Mouse (Mus musculus) heart, embryonic 13.5 days (tissue): ENCODE results near the gene Ttc17. TPM values are rescaled to one million over a fixed set of nuclear protein-coding genes. Genes with fewer than 3 reads are reported as not detected.

ENCODE experiments used
- ATAC-seq: fragments of 200-750 bp; cut with Nextera tagmentation; 2 replicates; pipeline ENCODE4 v1.8.0; 2017; ENCODE audit warnings: moderate TSS enrichment; ENCODE audit not compliant: insufficient number of reproducible peaks, low FRiP score, low TSS enrichment; ENCODE audit errors: extremely low read depth
- H3K27ac ChIP-seq: fragments of 300-500 bp; sonication (generic); replicated peaks from 2 replicates; pipeline ENCODE4 v1.5.1; 2015; ENCODE audit warnings: moderate library complexity, mild to moderate bottlenecking, inconsistent platforms
- H3K27me3 ChIP-seq: fragments of 300-500 bp; sonication (generic); replicated peaks from 2 replicates; pipeline ENCODE4 v1.6.1; 2015; ENCODE audit warnings: mild to moderate bottlenecking, inconsistent platforms
- H3K36me3 ChIP-seq: fragments of 300-500 bp; sonication (generic); 2 replicates; pipeline ENCODE4 v1.6.1; 2015; ENCODE audit warnings: mild to moderate bottlenecking, inconsistent platforms
- H3K4me1 ChIP-seq: fragments of 300-500 bp; sonication (generic); 2 replicates; pipeline ENCODE4 v1.6.1; 2015; ENCODE audit warnings: inconsistent platforms
- H3K4me2 ChIP-seq: fragments of 300-500 bp; sonication (generic); 2 replicates; pipeline ENCODE4 v1.6.1; 2015; ENCODE audit warnings: inconsistent platforms, mild to moderate bottlenecking, moderate library complexity
- H3K4me3 ChIP-seq: fragments of 300-500 bp; sonication (generic); 2 replicates; pipeline ENCODE4 v1.5.1; 2015; ENCODE audit warnings: moderate library complexity, mild to moderate bottlenecking, inconsistent platforms
- H3K9ac ChIP-seq: fragments of 300-500 bp; sonication (generic); 2 replicates; pipeline ENCODE4 v1.6.1; 2015; ENCODE audit warnings: inconsistent platforms, mild to moderate bottlenecking, moderate library complexity
- H3K9me3 ChIP-seq: fragments of 300-500 bp; sonication (generic); 2 replicates; pipeline ENCODE4 v1.6.1; 2016; ENCODE audit warnings: inconsistent platforms
- WGBS: fragments of 180-500 bp; shearing (Covaris S2); methylation state at CpG from one replicate; pipeline ENCODE4 v1.1.7; 2015; ENCODE audit warnings: mixed read lengths; 5-methylcytosine and 5-hydroxymethylcytosine counted together
- polyA plus RNA-seq: library from polyadenylated mRNA; unstranded; fragments of >200 nt; fragmentation: Nextera tagmentation; extraction: Ambion mirVana; gene quantifications from 2 replicates; pipeline ENCODE4 v1.2.1, GENCODE M21; 2015

Gene Ttc17
- polyA plus RNA-seq, 1 experiment from 2014 or later, result 14.9 TPM

- no peaks in the 10 kb centered on the region for H3K9me3 ChIP-seq
- WGBS, result 75% methylated on average over 14 of the region's 14 CpGs
- peak overlapping the region; percentile 66 for H3K27ac ChIP-seq
- H3K4me3 ChIP-seq, result no peak overlapping the region
- no peak overlapping the region for H3K9ac ChIP-seq
- H3K27me3 ChIP-seq, result no peaks in the 10 kb centered on the region
- H3K4me1 ChIP-seq, result peaks cover 23% of the 10 kb centered on the region
- H3K36me3 ChIP-seq, result peaks cover 61% of the 10 kb centered on the region
- no peak overlapping the region for H3K4me2 ChIP-seq
- no peak for ATAC-seq
Measured at GRCm38 (mm10) chr2:94333841-94334741, 72.4 kb downstream of the Ttc17 start.

- Histone ChIP-seq H3K27me3 (no peaks in the 10 kb centered on the region), H3K4me1 (peaks cover 23% of the 10 kb centered on the region), H3K36me3 (peaks cover 66% of the 10 kb centered on the region), H3K4me2 (no peak overlapping the region), H3K27ac (no peak overlapping the region), H3K9ac (no peak overlapping the region), H3K4me3 (no peak overlapping the region), H3K9me3 (no peaks in the 10 kb centered on the region)
- 96% methylated on average over 2 of the region's 2 CpGs for WGBS
- ATAC-seq, result no peak
Measured at GRCm38 (mm10) chr2:94333086-94333485, 73.4 kb downstream of the Ttc17 start.

GRCm38 (mm10) chr2:94329336-94329735, 77.2 kb downstream of the Ttc17 start:
- Histone ChIP-seq H3K27ac (no peak overlapping the region), H3K36me3 (peaks cover 84% of the 10 kb centered on the region), H3K27me3 (no peaks in the 10 kb centered on the region), H3K4me3 (no peak overlapping the region), H3K9ac (no peak overlapping the region), H3K4me1 (peaks cover 8% of the 10 kb centered on the region), H3K9me3 (no peaks in the 10 kb centered on the region), H3K4me2 (no peak overlapping the region)
- no peak for ATAC-seq
- 93% methylated on average over 13 of the region's 13 CpGs for WGBS

DNA sequence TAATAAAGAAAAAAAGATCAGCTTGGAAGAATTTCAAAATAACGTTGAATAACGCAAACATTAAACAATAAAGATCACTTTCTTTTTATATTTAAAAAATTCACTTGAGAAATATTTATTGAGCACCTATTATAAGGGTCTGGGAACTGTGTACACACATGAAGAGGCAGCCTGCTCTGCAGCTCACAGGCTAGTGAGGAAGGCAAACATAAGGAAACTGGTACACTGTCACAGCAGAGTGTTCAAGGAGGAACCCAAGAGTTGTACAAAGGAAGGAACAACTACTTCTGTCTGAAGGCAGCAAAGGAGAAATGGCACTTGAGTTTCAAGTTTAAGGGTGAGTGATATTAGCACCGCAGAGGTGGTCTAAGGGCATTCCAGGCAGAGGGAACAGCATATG, 78.7 kb downstream of the Ttc17 start:
- H3K9me3 ChIP-seq, result no peaks in the 10 kb centered on the region
- no peaks in the 10 kb centered on the region for H3K27me3 ChIP-seq
- H3K4me1 ChIP-seq, result peaks cover 2% of the 10 kb centered on the region; the same call in 1 of the 2 replicates
- no peak overlapping the region for H3K27ac ChIP-seq
- H3K4me3 ChIP-seq, result no peak overlapping the region
- H3K36me3 ChIP-seq, result peaks cover 94% of the 10 kb centered on the region
- WGBS, result 93% methylated on average over 3 of the region's 3 CpGs
- H3K4me2 ChIP-seq, result no peak overlapping the region
- ATAC-seq, result no peak
- no peak overlapping the region for H3K9ac ChIP-seq

GRCm38 (mm10) chr2:94319780-94320179, 86.7 kb downstream of the Ttc17 start:
- no peaks in the 10 kb centered on the region for H3K9me3 ChIP-seq
- H3K36me3 ChIP-seq, result peaks cover 81% of the 10 kb centered on the region
- no peak overlapping the region for H3K4me3 ChIP-seq
- WGBS, result 78% methylated on average over 2 of the region's 2 CpGs
- no peak overlapping the region for H3K27ac ChIP-seq
- H3K4me2 ChIP-seq, result no peak overlapping the region
- no peaks in the 10 kb centered on the region for H3K4me1 ChIP-seq
- no peaks in the 10 kb centered on the region for H3K27me3 ChIP-seq
- H3K9ac ChIP-seq, result no peak overlapping the region
- ATAC-seq, result no peak

DNA sequence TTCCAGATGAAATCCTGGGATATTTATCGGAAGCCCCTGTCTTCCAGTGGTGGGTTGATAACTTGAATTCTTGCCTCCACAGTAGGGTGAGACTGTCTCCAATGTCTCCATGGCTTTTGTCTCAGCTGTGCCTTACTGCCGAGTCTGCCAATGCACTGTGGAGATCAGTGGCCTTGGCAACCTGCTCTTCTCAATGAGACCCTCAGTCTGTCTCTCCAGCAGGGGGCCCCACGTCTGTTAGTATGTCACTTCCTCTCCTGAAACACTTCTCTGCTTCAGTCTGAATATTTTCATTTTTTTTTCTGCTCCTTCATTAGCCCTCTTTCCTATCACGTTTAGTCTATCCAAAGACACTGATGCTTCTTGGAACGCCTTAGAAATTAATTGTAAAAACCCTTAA, 90.0 kb downstream of the Ttc17 start:
- no peaks in the 10 kb centered on the region for H3K4me1 ChIP-seq
- peaks cover 78% of the 10 kb centered on the region for H3K36me3 ChIP-seq
- no peaks in the 10 kb centered on the region for H3K27me3 ChIP-seq
- no peak for ATAC-seq
- 68% methylated on average over 5 of the region's 5 CpGs for WGBS
- no peaks in the 10 kb centered on the region for H3K9me3 ChIP-seq
- H3K9ac ChIP-seq, result no peak overlapping the region
- no peak overlapping the region for H3K4me3 ChIP-seq
- no peak overlapping the region for H3K4me2 ChIP-seq
- H3K27ac ChIP-seq, result no peak overlapping the region

DNA sequence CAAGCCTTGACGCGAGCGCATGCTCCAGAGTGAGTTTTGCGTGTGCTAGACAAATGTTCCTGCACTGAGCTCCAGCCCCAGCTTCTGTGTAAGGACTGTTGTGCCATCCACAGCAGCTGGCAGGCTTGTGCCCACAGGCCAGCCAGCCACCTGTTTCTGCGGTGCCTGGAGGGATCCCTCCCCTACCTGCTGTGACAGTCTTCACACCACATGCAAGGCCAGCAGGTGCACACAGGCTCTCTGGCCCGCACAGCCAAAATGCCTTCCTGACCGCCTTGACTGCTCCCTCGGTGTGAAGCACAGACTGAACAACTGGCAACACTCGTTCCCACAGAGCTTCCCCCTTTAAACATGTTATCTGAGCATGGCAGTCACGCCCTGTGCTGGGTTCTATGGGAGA, 102.5 kb downstream of the Ttc17 start:
- no peak overlapping the region for H3K4me2 ChIP-seq
- WGBS, result 90% methylated on average over 10 of the region's 10 CpGs
- peaks cover 3% of the 10 kb centered on the region; the same call in 1 of the 2 replicates for H3K9me3 ChIP-seq
- H3K27me3 ChIP-seq, result no peaks in the 10 kb centered on the region
- H3K4me3 ChIP-seq, result no peak overlapping the region
- no peak overlapping the region for H3K27ac ChIP-seq
- ATAC-seq, result no peak
- H3K4me1 ChIP-seq, result no peaks in the 10 kb centered on the region
- no peak overlapping the region for H3K9ac ChIP-seq
- peaks cover 63% of the 10 kb centered on the region for H3K36me3 ChIP-seq

DNA sequence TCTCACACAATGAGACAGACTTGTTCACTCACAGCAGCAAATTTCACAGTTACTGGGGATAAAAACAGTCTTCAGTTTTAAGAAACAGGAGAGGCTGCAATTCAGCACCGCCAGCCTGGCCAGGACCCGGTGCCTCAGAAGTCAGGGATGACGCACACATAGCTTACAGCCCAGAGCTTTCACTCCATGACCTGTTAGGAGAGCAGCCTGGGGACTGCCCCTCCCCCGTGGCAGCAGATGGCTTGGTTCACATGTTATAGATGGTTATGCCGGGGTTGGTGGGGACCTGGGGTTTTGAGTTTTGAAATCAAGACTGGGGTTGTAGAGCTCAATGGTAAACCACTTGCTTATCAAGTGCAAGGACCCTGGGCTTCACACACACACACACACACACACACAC, 104.1 kb downstream of the Ttc17 start:
- WGBS, result 77% methylated on average over 5 of the region's 5 CpGs
- no peak for ATAC-seq
- H3K27ac ChIP-seq, result no peak overlapping the region
- H3K4me2 ChIP-seq, result no peak overlapping the region
- H3K4me3 ChIP-seq, result no peak overlapping the region
- H3K4me1 ChIP-seq, result no peaks in the 10 kb centered on the region
- peaks cover 3% of the 10 kb centered on the region; the same call in 1 of the 2 replicates for H3K9me3 ChIP-seq
- no peak overlapping the region for H3K9ac ChIP-seq
- H3K36me3 ChIP-seq, result peaks cover 63% of the 10 kb centered on the region
- no peaks in the 10 kb centered on the region for H3K27me3 ChIP-seq

- H3K27me3 ChIP-seq, result no peaks in the 10 kb centered on the region
- no peak overlapping the region for H3K4me3 ChIP-seq
- H3K9ac ChIP-seq, result no peak overlapping the region
- H3K4me2 ChIP-seq, result no peak overlapping the region
- H3K9me3 ChIP-seq, result peaks cover 3% of the 10 kb centered on the region; the same call in 1 of the 2 replicates
- H3K27ac ChIP-seq, result no peak overlapping the region
- 88% methylated on average over 8 of the region's 8 CpGs for WGBS
- no peak for ATAC-seq
- H3K4me1 ChIP-seq, result no peaks in the 10 kb centered on the region
- peaks cover 63% of the 10 kb centered on the region for H3K36me3 ChIP-seq
Measured at GRCm38 (mm10) chr2:94301749-94302148, 104.7 kb downstream of the Ttc17 start.

- no peak for ATAC-seq
- no peak overlapping the region for H3K4me3 ChIP-seq
- no peak overlapping the region for H3K27ac ChIP-seq
- 0 out of 2 replicates have a peak, but pooled peaks cover 5% of the 10 kb centered on the region for H3K4me1 ChIP-seq
- H3K4me2 ChIP-seq, result no peak overlapping the region
- peaks cover 31% of the 10 kb centered on the region for H3K36me3 ChIP-seq
- H3K9ac ChIP-seq, result no peak overlapping the region
- 70% methylated on average over 3 of the region's 3 CpGs for WGBS
- peaks cover 3% of the 10 kb centered on the region; the same call in 1 of the 2 replicates for H3K9me3 ChIP-seq
- H3K27me3 ChIP-seq, result no peaks in the 10 kb centered on the region
Measured at GRCm38 (mm10) chr2:94297467-94297866, 109.0 kb downstream of the Ttc17 start.

- no peak; the same call in 1 of the 2 replicates for ATAC-seq
- H3K4me3 ChIP-seq, result no peak overlapping the region
- H3K36me3 ChIP-seq, result no peaks in the 10 kb centered on the region
- no peak overlapping the region for H3K4me2 ChIP-seq
- H3K9ac ChIP-seq, result no peak overlapping the region
- 0% methylated on average over 5 of the region's 5 CpGs for WGBS
- peaks cover 6% of the 10 kb centered on the region; the same call in 1 of the 2 replicates for H3K27me3 ChIP-seq
- peaks cover 37% of the 10 kb centered on the region for H3K4me1 ChIP-seq
- no peaks in the 10 kb centered on the region for H3K9me3 ChIP-seq
- no peak overlapping the region for H3K27ac ChIP-seq
Measured at GRCm38 (mm10) chr2:94290483-94290882, 116.0 kb downstream of the Ttc17 start.

- Histone ChIP-seq H3K27ac (no peak overlapping the region), H3K4me1 (peaks cover 32% of the 10 kb centered on the region), H3K9ac (0 out of 2 replicates have a peak overlapping the region, but pooled peaks have one; percentile 10), H3K4me2 (no peak overlapping the region; the same call in 1 of the 2 replicates), H3K36me3 (no peaks in the 10 kb centered on the region), H3K4me3 (no peak overlapping the region), H3K9me3 (no peaks in the 10 kb centered on the region), H3K27me3 (peaks cover 10% of the 10 kb centered on the region; the same call in 1 of the 2 replicates)
- no peak for ATAC-seq
- WGBS, result 57% methylated on average over 6 of the region's 6 CpGs
Measured at GRCm38 (mm10) chr2:94289659-94290058, 116.8 kb downstream of the Ttc17 start.
